Mouse (Mus musculus) granulocyte monocyte progenitor cell, adult 5-6 weeks (primary cell): ENCODE measurements at regions not wholly inside any gene's neighbourhood (a gene's known extent, or its start where the extent isn't known, plus 50 kb on each side); places are given as distances from the start of the nearest gene placed in this dataset.
"Not testable (repeated sequence)": the region's sequence is repeated elsewhere in the genome, so short reads cannot be mapped to it uniquely, and the experiment has no call there.

ENCODE experiments used
- ATAC-seq: replicated peaks from 2 replicates; pipeline ENCODE4 v1.8.0; 2016; ENCODE audit warnings: mild to moderate bottlenecking, moderate TSS enrichment, inconsistent platforms; ENCODE audit not compliant: poor library complexity, severe bottlenecking

GRCm38 (mm10) chr16:19203681-19204080 lies 110.2 kb downstream of the Olfr164 start:
- ATAC-seq = peak; percentile 63

- no peak for ATAC-seq
Measured at GRCm38 (mm10) chr16:19200977-19201376, 112.9 kb downstream of the Olfr164 start.

- ATAC-seq = no peak
Measured at GRCm38 (mm10) chr16:19199724-19200544, 113.9 kb downstream of the Olfr164 start.

GRCm38 (mm10) chr16:19198539-19199385 lies 115.1 kb downstream of the Olfr164 start:
- ATAC-seq = no peak

- ATAC-seq = no peak
Measured at GRCm38 (mm10) chr16:19197638-19198440, 116.0 kb downstream of the Olfr164 start.

- ATAC-seq = no peak
Measured at GRCm38 (mm10) chr16:19185434-19186256, 128.2 kb downstream of the Olfr164 start.

- peak; percentile 53 for ATAC-seq
Measured at GRCm38 (mm10) chr16:19179214-19180010, 134.5 kb downstream of the Olfr164 start.

- ATAC-seq = no peak
Measured at GRCm38 (mm10) chr16:19153046-19153445, 160.8 kb downstream of the Olfr164 start.

- not testable (repeated sequence) for ATAC-seq
Measured at GRCm38 (mm10) chr16:19152465-19152864, 161.4 kb downstream of the Olfr164 start.

GRCm38 (mm10) chr16:19151110-19151509 lies 162.8 kb downstream of the Olfr164 start:
- ATAC-seq = no peak

GRCm38 (mm10) chr16:19150582-19150981 lies 163.3 kb downstream of the Olfr164 start:
- ATAC-seq = no peak

GRCm38 (mm10) chr16:19146290-19146983 lies 167.4 kb downstream of the Olfr164 start:
- peak; percentile 63 for ATAC-seq
